Mouse (Mus musculus) gastrocnemius, postnatal 36 days (tissue): ENCODE data around the gene Senp7. TPM values are rescaled to one million over a fixed set of nuclear protein-coding genes. Genes with fewer than 3 reads are reported as not detected.
"Not testable (repeated sequence)": the region's sequence is repeated elsewhere in the genome, so short reads cannot be mapped to it uniquely, and the experiment has no call there.

Experiments used
- DNase-seq, 2 experiments: peaks; one replicate each; pipeline ENCODE4 v3.0.0; 2022
- intact Hi-C: fragments of 180-260 bp; cut with DNase I; formaldehyde crosslinking; loops from one replicate; pipeline ENCODE4 v1.15.1; 2025
- total RNA-seq, 2 experiments: library from RNA; stranded (reverse); gene quantifications; 2 replicates each; pipeline ENCODE4 v1.2.3; 2021

Senp7 gene
- total RNA-seq, 2 experiments from 2014 or later, result 10.4 to 11.3 TPM

GRCm38 (mm10) chr16:56122517-56122916, 74.4 kb downstream of the Senp7 start:
- intact Hi-C loops, result no loop called here
- DNase-seq, result no peak

GRCm38 (mm10) chr16:56124045-56124444, 75.9 kb downstream of the Senp7 start:
- no peak for DNase-seq
- intact Hi-C loops, result no loop called here

DNA sequence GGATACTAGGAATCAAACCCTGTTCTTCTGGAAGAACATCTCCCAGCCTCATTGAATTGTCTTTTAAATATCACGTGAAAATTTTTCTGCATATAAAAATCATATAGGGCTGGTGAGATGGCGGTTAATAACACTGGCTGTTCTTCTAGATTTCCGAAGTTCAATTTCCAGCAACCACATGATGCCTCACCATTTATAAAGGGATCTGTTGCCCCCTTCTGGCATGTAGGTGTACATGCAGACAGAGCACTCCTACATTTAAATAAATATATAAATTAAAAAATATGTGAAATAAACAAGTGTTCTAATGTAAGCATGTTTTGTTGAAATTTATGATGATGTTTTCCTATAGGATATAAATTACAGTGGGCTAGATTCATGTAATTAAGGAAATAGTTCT, 83.5 kb downstream of the Senp7 start:
- DNase-seq, result no peak
- intact Hi-C loops, result loop anchor here (5.0 kb wide), 1 partner anchor 179 kb away; no protein-coding TSS in a partner anchor

DNA sequence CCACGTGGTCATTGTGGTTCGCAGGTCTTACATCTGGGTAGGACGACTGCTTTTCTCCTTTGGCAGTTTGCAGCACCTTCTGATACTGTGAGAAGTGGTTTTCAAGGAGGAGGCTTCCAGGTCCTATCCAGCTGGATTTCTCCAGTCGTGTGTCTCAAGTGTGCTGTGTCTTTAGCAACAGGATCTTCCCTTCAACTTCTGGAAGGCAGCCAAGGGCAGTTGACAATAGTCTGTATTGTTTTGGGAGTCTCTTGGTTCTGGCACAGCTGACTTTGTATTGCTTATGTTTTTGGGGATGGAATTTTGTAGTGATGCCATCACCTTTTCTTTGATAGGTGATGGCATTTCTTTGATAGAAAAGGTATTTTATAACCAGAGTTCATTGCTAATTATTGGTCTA, 86.0 kb downstream of the Senp7 start:
- DNase-seq, result no peak
- intact Hi-C loops, result loop anchor here (5.0 kb wide), 1 partner anchor 182 kb away; no protein-coding TSS in a partner anchor

GRCm38 (mm10) chr16:56137672-56138071, 89.5 kb downstream of the Senp7 start:
- DNase-seq, intact Hi-C loops: not testable (repeated sequence)

DNA sequence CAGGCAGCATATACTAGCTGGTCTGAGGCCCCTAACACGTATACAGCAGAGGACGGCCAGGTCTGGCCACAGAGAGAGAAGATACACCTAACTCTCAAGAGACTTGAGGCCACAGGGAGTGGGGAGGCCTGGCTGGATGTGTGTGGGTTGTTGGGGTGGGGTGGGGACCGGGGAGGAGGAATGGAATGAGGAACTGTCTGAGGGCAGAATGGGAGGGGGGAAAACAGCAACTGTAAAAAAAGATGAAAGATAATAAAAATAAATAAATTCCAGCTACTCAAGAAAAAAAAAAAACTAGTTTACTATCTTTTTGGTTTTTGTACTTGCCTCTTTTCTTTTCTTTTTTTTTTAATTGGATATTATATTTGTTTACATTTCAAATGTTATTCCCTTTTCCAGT, 91.8 kb downstream of the Senp7 start:
- intact Hi-C loops, result no loop called here
- no peak for DNase-seq

GRCm38 (mm10) chr16:56144876-56145555, 96.9 kb downstream of the Senp7 start:
- DNase-seq, result no peak
- intact Hi-C loops, result no loop called here

DNA sequence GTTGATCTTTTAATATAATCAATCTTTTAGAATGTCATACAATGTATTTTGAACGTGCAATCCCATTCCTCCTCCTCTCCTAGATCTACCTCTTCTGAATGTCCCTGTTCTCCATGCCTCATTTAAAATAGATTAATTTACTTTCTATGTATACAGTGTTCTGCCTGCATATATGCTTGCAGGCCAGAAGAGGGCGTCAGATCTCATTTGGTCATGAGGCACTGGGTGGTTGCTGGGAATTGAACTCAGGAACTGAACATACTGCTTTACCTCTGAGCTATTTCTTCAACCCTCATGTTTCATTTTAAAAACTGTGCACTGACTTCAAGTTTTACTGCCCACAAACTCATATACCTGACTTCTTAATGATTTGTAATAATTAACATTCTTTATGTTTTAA, 99.5 kb downstream of the Senp7 start:
- intact Hi-C loops, result no loop called here
- no peak for DNase-seq

DNA sequence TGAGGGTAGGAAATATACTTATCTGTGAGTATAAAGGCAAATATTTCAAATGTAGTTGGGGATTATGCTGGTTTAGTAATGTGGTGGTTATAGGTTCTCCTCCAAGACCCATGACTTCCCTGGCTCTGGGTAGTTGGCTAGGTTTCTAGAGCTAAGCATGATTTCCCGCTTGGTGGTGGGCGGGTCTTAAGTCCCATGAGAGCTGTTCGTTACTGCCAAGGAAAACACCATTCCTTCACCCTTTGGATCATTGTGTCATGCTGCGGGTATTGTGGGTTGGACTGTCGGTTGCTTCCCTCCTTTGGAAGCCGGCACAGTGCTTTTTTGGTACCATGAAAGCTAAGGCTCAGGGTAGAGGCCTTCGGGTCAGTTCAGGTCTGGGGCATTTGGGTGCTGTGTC, 115.3 kb downstream of the Senp7 start:
- DNase-seq, result no peak
- intact Hi-C loops, result no loop called here

- DNase-seq, result no peak
- intact Hi-C loops, result no loop called here
Observed at GRCm38 (mm10) chr16:56170247-56170646, 122.1 kb downstream of the Senp7 start.

- intact Hi-C loops, result no loop called here
- DNase-seq, result no peak
Observed at GRCm38 (mm10) chr16:56175867-56176581, 127.9 kb downstream of the Senp7 start.

GRCm38 (mm10) chr16:56186863-56187262, 138.7 kb downstream of the Senp7 start:
- intact Hi-C loops, result loop anchor here (10.0 kb wide), 1 partner anchor 498 kb away; no protein-coding TSS in a partner anchor

GRCm38 (mm10) chr16:56188198-56188597, 140.1 kb downstream of the Senp7 start:
- intact Hi-C loops, result loop anchor here (10.0 kb wide), 1 partner anchor 497 kb away; no protein-coding TSS in a partner anchor
- DNase-seq, result no peak

More at GRCm38 (mm10) chr16:56186863-56187262, 138.7 kb downstream of the Senp7 start:
- DNase-seq, result no peak

DNA sequence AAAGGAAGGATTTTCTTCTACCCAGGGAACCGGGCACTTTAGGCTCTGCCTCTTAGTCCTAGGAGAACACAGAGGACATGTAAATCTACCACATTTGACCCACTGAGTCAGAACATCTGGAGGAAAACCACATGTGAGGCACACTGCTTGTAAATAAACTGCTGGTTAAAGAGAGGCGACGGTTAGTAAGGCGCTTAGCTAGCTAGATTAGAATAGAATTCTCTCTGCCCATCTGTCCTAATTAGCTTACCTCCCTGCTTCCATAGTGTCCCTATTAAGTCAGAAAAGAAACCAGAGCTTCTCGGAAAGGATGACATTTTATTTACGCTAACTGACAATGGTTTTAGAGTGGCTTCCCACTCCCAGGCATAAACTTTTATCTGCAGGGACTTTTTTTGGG, 155.9 kb downstream of the Senp7 start, which contains the start of gene Impg2:
Impg2 (plus strand) TSS at position 263 of the 400 bp plus-strand sequence.
- no peak for DNase-seq
- intact Hi-C loops, result no loop called here

DNA sequence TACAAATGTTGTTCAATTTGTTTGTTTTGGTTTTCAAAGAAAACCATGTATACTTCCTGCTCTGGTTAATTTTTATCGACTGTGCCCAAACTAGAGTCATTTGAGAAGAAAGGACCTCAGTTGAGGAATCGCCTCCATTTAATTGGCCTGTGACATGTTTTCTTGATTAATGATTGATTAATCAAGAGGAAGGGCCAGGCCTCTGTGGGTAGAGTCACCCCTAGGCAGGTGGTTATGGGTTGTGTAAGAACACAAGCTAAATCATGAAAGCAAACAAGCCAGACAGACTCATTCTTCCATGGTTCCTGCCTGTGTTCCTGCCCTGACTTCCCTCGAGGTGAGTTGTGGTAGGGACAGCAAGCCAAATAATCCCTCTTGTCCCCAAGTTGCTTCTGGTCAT, 164.6 kb downstream of the Senp7 start:
- no peak for DNase-seq
- intact Hi-C loops, result no loop called here

DNA sequence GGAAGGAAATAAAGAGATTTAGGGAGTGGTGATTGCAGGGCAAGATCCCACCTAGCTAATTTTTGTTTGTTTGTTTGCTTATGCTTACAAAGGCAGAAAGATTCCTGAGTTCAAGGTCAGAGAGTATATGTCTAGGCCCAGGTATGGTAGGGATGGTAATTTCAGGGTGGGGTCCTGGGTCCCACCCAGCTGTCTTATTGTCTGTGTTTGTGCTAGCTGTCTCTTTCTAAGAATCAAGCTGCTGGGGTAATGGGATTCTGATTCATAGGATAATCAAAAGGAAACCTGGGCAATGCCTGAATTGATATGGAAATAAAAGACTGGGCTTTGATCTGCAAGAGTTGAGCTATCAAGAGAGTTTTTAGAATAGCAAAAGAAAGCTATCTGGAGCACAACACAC, 179.5 kb downstream of the Senp7 start:
- intact Hi-C loops, result no loop called here
- no peak for DNase-seq

GRCm38 (mm10) chr16:56229455-56229854, 181.3 kb downstream of the Senp7 start:
- no peak for DNase-seq
- intact Hi-C loops, result no loop called here

DNA sequence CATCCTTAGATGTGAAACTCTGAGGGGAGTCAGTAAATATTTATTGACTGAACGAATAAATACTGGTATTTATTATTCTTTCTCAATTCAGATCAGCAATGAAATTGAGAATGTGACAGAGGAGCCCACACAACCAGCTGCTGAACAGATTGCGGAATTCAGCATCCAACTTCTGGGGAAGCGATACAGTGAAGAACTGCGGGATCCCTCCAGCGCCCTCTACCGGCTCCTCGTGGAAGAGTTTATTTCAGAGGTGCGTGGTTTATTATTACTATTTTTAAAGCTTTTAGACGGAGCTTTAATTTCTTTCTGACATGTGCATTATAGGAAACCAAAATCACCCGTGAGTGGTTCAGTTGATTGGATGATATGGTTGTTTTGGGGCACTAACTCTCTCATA, 183.2 kb downstream of the Senp7 start:
- DNase-seq, result no peak
- intact Hi-C loops, result no loop called here

- intact Hi-C loops, result no loop called here
- DNase-seq, result peak; percentile 26 to 41
Observed at GRCm38 (mm10) chr16:56232736-56233135, 184.6 kb downstream of the Senp7 start.
